Mouse (Mus musculus) embryo, embryonic 9.5 days (tissue): ENCODE data around the gene Mcts2.
A peak's percentile ranks its signal among the peaks of the same experiment; 100 is the strongest.

Source experiments
- DNase-seq: peaks from one replicate; pipeline ENCODE4 v3.0.0-alpha.2; 2017; ENCODE audit errors: extremely low spot score

The Mcts2 gene

DNA sequence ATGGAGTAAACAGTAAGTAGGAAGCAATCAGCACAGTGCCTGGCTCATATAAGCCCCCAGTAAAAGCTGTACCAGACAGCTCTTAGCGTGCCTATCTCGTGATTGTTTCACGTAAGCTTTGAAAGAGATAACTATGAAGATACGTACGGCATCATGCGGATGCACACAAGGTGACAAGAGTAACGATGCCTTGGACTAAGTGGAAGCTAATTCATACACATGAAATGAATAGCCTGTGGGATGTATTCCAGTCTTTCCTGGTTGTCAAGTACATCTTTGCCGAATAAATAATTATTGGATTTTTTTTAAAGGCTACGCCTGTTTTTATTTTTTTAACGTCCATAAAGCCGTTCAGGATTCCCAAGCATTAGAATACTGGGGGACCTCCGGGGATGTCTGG, 436 bp upstream of the Mcts2 start:
- DNase-seq, result no peak

GRCm38 (mm10) chr2:152691564-152692217, 4.9 kb downstream of the Mcts2 start:
- DNase-seq, result no peak

- DNase-seq, result peak; percentile 77
Measured at GRCm38 (mm10) chr2:152693233-152693632, 6.4 kb downstream of the Mcts2 start.

GRCm38 (mm10) chr2:152693735-152694134, 6.9 kb downstream of the Mcts2 start:
- DNase-seq, result no peak

DNA sequence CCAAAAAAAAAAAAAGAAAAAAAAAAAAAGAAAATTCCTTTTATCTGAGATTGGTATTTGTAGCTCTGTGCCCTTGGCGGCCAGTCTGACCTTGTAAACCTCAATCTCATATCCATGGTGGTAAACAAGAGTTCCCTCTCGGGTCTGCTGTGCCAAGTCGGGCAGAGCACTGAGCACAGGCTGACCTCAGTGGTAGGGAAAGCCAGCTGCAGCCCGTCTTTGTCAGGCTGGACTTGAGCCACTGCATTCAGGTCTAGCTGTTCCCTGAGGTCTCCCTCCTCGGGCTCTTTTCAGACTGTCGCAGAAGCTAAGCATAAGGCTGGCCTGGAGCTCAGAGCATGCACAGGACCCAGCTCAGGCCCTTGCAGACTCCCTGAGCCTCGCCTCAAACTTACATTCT, 7.9 kb downstream of the Mcts2 start:
- no peak for DNase-seq

DNA sequence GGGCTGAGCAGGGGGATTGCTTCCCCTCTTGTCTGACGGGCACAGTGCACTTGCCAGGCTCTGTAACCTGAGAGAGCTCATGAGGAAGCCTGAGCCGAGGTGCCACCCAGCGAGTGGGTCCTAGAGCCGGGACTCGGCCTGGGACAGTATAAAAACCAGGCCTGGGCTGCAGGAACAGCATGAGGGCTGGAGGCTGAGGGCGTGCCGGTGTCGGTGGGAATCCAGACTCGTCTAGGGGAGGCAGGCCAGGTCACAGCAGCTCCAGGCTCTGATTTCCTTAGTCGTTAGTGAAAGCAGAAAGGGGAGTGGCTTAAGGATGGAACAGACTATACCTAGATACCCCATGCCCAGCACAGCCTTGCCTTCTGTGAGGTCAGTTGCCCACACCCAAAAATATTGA, 9.2 kb downstream of the Mcts2 start:
- no peak for DNase-seq

- peak; percentile 91 for DNase-seq
Measured at GRCm38 (mm10) chr2:152696476-152697164, 9.8 kb downstream of the Mcts2 start.

- no peak for DNase-seq
Measured at GRCm38 (mm10) chr2:152700138-152700537, 13.3 kb downstream of the Mcts2 start.

DNA sequence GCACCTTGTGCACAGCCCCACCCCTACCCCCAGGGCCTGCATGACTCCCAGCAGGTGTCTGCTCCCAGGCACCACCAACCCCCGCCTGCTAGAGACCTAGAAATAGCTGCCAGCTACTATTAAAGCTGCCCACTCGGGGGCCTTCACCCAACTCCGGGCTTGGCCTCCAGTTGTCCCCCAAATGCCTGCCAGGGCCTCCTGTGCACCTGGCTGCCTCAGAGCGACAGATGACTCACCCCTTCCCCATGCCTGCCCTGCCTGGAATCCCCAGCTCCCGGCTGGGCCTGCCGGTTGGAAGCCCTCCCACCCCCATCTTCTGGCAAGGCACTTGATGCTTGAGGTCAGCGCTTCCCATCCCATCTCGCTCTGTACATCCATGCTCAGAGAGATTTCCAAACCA, 13.9 kb downstream of the Mcts2 start:
- DNase-seq, result no peak

- no peak for DNase-seq
Measured at GRCm38 (mm10) chr2:152703596-152704255, 16.9 kb downstream of the Mcts2 start.

- no peak for DNase-seq
Measured at GRCm38 (mm10) chr2:152704256-152704605, 17.4 kb downstream of the Mcts2 start.

- DNase-seq, result no peak
Measured at GRCm38 (mm10) chr2:152704811-152705370, 18.1 kb downstream of the Mcts2 start.

DNA sequence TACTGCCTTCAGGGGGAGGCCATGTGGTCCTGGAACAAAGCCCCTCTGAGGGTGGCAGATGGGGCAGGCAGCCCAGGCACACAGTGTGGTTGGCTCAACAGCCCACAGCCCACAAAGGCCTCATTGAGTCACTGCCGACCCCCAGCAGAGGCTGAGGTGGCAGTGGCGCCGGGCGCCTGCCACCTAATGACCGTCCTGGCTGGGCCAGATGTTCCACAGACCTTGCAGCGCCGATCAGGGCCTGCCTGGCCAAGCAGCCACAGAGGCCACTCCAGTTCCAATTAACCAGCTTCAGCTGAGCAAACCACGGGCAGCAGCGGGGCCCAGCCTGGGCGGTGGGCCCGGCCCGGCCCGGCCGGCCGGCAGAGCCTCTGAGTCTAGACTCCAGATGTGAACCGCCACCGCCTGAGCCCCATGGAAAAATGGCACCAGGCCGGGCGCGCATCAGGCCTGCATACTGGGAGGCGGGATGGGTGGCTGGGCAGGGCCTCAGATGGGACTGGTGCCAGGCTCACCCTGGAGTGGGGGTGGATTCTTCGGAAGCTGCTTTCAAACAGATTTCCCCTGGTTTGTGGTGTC, 19.2 kb downstream of the Mcts2 start:
- DNase-seq, result no peak

- no peak for DNase-seq
Measured at GRCm38 (mm10) chr2:152707186-152707585, 20.4 kb downstream of the Mcts2 start.

DNA sequence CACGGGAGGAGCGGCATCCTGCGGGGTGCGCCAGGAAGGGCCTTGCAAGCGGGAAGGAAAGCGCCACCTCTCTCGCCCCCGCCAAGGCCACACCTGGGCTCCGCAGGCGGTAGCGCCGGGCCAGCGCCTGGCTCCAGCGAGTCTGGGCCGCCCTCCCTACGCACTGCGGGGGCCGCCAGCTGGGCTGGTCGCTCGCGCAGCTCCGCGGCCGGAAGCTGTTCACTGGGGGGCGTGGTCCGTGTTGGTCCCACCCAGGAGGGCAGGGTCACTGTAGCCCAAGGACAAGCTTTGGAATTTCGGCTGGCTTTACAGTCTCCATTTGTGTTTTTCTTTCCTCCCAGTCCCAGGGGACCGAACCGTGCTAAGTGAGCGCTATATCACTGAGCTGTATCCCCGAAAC, 20.8 kb downstream of the Mcts2 start:
- peak; percentile 92 for DNase-seq

DNA sequence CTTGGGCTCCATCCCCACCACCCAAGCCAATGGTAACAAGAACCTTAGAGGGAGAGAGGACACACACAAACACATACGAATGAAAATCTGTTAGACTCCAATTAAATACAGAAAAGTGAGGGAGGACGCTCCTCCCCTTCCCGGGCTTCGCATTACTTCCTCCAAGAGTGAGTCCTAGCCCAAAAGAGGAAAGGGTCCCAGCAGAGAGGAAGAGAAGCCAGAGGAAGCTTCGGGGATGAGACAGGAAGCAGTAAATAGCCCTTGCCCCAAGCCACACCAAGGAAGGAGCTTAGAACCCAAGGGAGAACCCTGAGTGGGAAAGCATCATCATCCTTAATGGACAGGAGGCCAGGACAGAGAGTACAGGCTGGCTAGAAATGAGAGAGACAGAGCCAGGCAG, 22.2 kb downstream of the Mcts2 start:
- DNase-seq, result no peak

DNA sequence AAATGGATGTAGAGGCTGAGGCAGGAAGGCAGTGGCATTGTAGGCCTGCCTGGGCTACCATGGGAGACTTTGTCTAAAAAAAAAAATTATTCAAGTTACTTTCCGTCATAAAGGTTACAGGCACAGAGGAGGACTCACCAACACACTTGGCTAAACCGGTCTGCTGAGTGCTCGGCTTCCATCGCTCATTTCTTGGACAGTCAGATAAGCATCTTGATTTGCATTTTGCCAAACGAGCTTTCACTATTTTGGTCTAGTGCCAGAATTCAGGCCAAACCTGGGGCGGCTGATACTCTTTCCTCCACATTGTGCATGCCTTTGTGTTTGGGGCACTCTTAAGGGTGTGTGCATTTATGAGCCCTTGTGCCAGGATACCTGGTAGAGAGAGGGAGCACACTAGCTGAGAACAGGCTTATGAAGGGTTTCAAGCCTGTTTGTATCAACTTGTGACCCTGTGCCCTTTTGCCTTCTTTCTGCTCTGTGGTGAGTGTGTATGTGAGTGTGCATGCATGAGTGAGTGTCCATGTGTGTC, 29.5 kb downstream of the Mcts2 start:
- no peak for DNase-seq

GRCm38 (mm10) chr2:152717652-152718051, 30.8 kb downstream of the Mcts2 start:
- DNase-seq, result no peak

DNA sequence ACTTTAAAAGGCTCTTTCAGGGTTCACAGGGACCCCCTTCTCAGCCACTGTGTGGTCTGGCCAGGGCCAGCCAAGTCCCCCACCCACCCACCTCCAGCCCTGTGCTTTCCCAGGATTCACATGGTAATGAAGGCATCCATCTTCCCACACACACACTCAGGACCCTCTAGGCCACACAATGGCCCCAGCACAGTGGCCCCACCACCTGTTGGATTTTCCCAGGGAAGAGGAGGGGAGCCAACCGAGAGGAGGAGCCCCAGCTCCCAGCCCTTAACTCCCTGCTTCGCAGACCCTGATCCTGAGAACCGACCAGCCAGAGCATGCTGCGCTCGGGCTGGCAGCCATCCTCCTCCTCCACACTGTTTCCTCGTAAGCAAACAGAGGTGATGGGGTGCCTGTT, 31.2 kb downstream of the Mcts2 start:
- no peak for DNase-seq

- DNase-seq, result peak; percentile 65
Measured at GRCm38 (mm10) chr2:152723651-152724331, 37.0 kb downstream of the Mcts2 start.

GRCm38 (mm10) chr2:152724332-152724723, 37.5 kb downstream of the Mcts2 start:
- no peak for DNase-seq
